Mouse (Mus musculus) intestine, embryonic 16.5 days (tissue): Measurements from ENCODE around the gene Rfc1. TPM values are rescaled to one million over a fixed set of nuclear protein-coding genes. Genes with fewer than 3 reads are reported as not detected.

Experiments used
- ATAC-seq: fragments of 200-750 bp; cut with Nextera tagmentation; 2 replicates; pipeline ENCODE4 v1.8.0; 2017; ENCODE audit warnings: moderate TSS enrichment, moderate library complexity
- H3K27ac ChIP-seq: fragments of 300-500 bp; sonication (generic); 2 replicates; pipeline ENCODE4 v1.5.1; 2014; ENCODE audit warnings: mild to moderate bottlenecking, low read length
- H3K27me3 ChIP-seq: fragments of 300-500 bp; sonication (generic); replicated peaks from 2 replicates; pipeline ENCODE4 v1.6.1; 2014; ENCODE audit warnings: low read length, control low read depth, mixed read lengths; ENCODE audit not compliant: control insufficient read depth, insufficient read depth
- H3K36me3 ChIP-seq: fragments of 300-500 bp; sonication (generic); 2 replicates; pipeline ENCODE4 v1.6.1; 2014; ENCODE audit warnings: low read length, control low read depth; ENCODE audit not compliant: control insufficient read depth, insufficient read depth
- H3K4me1 ChIP-seq: fragments of 300-500 bp; sonication (generic); 2 replicates; pipeline ENCODE4 v1.6.1; 2014; ENCODE audit warnings: low read length, control low read depth, mixed read lengths; ENCODE audit not compliant: control insufficient read depth, insufficient read depth
- H3K4me2 ChIP-seq: fragments of 300-500 bp; sonication (generic); 2 replicates; pipeline ENCODE4 v1.6.1; 2014; ENCODE audit warnings: low read depth, low read length, control low read depth
- H3K4me3 ChIP-seq: fragments of 300-500 bp; sonication (generic); 2 replicates; pipeline ENCODE4 v1.5.1; 2014; ENCODE audit warnings: mild to moderate bottlenecking, low read length
- H3K9ac ChIP-seq: fragments of 300-500 bp; sonication (generic); 2 replicates; pipeline ENCODE4 v1.6.1; 2014; ENCODE audit warnings: low read depth, low read length
- H3K9me3 ChIP-seq: fragments of 300-500 bp; sonication (generic); 2 replicates; pipeline ENCODE4 v1.6.1; 2016; ENCODE audit warnings: low read length, control low read depth; ENCODE audit not compliant: control insufficient read depth
- WGBS: fragments of 180-500 bp; shearing (Covaris S2); extraction: QIAGEN DNeasy Blood & Tissue Kit; methylation state at CpG from one replicate; pipeline ENCODE4 v1.1.7; 2014; 5-methylcytosine and 5-hydroxymethylcytosine counted together
- polyA plus RNA-seq: library from polyadenylated mRNA; unstranded; fragments of >200 nt; fragmentation: Nextera tagmentation; extraction: Ambion mirVana; gene quantifications from 2 replicates; pipeline ENCODE4 v1.2.1, GENCODE M21; 2015

Rfc1 gene
- polyA plus RNA-seq, 1 experiment from 2014 or later, result 63.4 TPM

- ATAC-seq, result no peak
- 27% methylated on average over 4 of the region's 4 CpGs for WGBS
- H3K9me3 ChIP-seq, result no peaks in the 10 kb centered on the region
Observed at GRCm38 (mm10) chr5:65340167-65340566, 4.7 kb upstream of the Rfc1 start.

DNA sequence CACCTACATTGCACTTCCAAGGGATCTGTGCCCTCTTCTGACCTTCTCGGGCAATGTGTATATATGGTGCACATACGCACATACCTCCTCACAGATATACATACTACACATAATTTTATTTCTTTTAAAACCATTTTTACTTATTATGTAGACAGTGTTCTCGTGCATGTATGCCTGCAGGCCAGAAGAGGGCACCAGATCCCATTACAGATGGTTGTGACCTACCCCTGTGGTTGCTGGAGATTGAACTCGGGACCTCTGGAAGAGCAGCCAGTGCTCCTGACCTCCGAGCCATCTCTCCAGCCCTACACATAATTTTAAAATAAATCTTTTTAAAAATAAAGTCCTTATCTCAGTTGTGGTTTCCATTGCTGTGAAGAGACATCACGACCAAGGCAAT lies 2.9 kb upstream of the Rfc1 start:
- H3K4me1 ChIP-seq, result peaks cover 11% of the 10 kb centered on the region; the same call in 1 of the 2 replicates
- no peak overlapping the region for H3K27ac ChIP-seq
- ATAC-seq, result no peak
- no peaks in the 10 kb centered on the region for H3K36me3 ChIP-seq
- H3K9ac ChIP-seq, result no peak overlapping the region
- no peak overlapping the region for H3K4me3 ChIP-seq
- H3K4me2 ChIP-seq, result no peak overlapping the region
- 88% methylated on average over 6 of the region's 6 CpGs for WGBS
- no peaks in the 10 kb centered on the region for H3K27me3 ChIP-seq
- H3K9me3 ChIP-seq, result no peaks in the 10 kb centered on the region

More at GRCm38 (mm10) chr5:65340167-65340566, 4.7 kb upstream of the Rfc1 start:
- H3K36me3 ChIP-seq, result no peaks in the 10 kb centered on the region
- peaks cover 4% of the 10 kb centered on the region; the same call in 1 of the 2 replicates for H3K4me1 ChIP-seq
- no peak overlapping the region for H3K4me3 ChIP-seq
- no peak overlapping the region for H3K27ac ChIP-seq
- H3K27me3 ChIP-seq, result no peaks in the 10 kb centered on the region
- H3K9ac ChIP-seq, result no peak overlapping the region
- no peak overlapping the region for H3K4me2 ChIP-seq

DNA sequence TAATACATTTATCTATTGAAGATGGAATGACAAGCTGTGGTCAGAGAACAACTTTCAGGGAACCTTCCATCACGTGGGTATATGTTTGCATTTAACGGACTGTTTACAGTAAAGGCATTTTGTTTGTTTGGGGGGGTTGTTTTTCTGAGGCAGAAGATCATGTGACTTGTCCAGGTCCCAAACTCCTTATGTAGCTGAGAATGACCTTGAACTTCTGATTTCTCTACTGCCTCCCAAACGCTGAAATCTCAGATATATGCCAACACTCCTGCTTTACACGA lies 545 bp upstream of the Rfc1 start:
- H3K4me2 ChIP-seq, result peak overlapping the region; percentile 55
- no peaks in the 10 kb centered on the region for H3K36me3 ChIP-seq
- 24% methylated on average over 4 of the region's 4 CpGs for WGBS
- no peak overlapping the region for H3K9ac ChIP-seq
- ATAC-seq, result no peak
- no peaks in the 10 kb centered on the region for H3K9me3 ChIP-seq
- H3K4me1 ChIP-seq, result peaks cover 11% of the 10 kb centered on the region; the same call in 1 of the 2 replicates
- H3K27me3 ChIP-seq, result no peaks in the 10 kb centered on the region
- peak overlapping the region; percentile 100 for H3K4me3 ChIP-seq
- no peak overlapping the region for H3K27ac ChIP-seq

- H3K9me3 ChIP-seq, result no peaks in the 10 kb centered on the region
- H3K27me3 ChIP-seq, result no peaks in the 10 kb centered on the region
- peaks cover 11% of the 10 kb centered on the region; the same call in 1 of the 2 replicates for H3K4me1 ChIP-seq
- ATAC-seq, result no peak
- peak overlapping the region; percentile 87; the same call in 1 of the 2 replicates for H3K27ac ChIP-seq
- H3K4me3 ChIP-seq, result peak overlapping the region; percentile 100
- peak overlapping the region; percentile 55 for H3K4me2 ChIP-seq
- H3K9ac ChIP-seq, result peak overlapping the region; percentile 92
- H3K36me3 ChIP-seq, result no peaks in the 10 kb centered on the region
- 4% methylated on average over 8 of the region's 8 CpGs for WGBS
Observed at GRCm38 (mm10) chr5:65334788-65335187, 682 bp downstream of the Rfc1 start.

GRCm38 (mm10) chr5:65329971-65330370 lies 5.5 kb downstream of the Rfc1 start:
- WGBS, result 51% methylated on average over 3 of the region's 3 CpGs
- Histone ChIP-seq H3K36me3 (no peaks in the 10 kb centered on the region), H3K27ac (no peak overlapping the region), H3K27me3 (no peaks in the 10 kb centered on the region), H3K4me2 (no peak overlapping the region), H3K9ac (no peak overlapping the region), H3K9me3 (no peaks in the 10 kb centered on the region), H3K4me3 (no peak overlapping the region), H3K4me1 (peaks cover 10% of the 10 kb centered on the region; the same call in 1 of the 2 replicates)
- no peak for ATAC-seq

DNA sequence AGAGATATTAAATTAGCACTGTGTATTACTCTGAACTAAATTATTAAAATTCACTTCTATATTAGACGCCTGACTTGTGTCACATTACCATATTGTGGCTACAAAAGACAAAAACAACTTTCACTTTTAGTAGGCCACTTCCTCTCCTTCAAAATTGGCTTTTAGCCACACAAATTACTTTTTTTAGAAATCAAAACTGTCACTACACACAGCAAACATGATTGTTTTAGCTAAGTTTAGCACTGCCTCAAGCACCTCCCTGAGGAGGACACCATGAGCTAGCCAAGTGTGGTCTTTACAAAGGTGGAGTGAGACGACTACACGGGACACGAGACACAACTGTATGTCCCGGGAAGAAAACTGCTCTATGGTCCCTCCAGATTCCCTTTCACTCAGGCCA lies 9.3 kb downstream of the Rfc1 start:
- no peak overlapping the region for H3K9ac ChIP-seq
- ATAC-seq, result no peak

DNA sequence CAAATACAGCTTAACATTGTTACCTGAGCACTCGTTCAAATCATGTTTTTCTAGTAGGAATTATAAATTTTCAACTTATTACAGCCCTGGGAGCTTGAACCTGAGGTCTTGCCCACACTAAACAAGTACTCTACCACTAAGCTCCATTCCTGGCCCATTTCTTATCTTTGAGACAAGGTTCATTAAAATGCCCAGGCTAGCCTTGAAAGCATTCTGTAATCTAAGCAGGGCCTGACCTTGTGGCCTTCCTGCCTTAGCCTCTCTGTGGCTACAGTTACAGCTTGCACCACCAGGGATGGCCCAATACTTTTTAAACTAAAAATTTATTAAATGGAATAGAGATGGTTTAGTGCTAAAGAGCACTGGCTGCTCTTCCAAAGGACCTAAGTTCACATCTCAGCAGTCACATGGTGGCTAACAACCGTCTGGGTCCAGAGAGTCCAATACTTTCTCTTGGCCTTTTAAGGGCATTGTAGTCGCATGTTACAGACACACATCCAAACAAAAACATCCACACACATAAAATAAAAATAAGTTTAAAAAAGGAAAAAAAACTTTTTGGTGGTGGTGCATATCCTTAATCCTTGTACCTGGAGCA lies 10.6 kb downstream of the Rfc1 start:
- 81% methylated on average over 3 of the region's 3 CpGs for WGBS
- Histone ChIP-seq H3K9me3 (no peaks in the 10 kb centered on the region), H3K36me3 (no peaks in the 10 kb centered on the region), H3K4me1 (0 out of 2 replicates have a peak, but pooled peaks cover 3% of the 10 kb centered on the region), H3K4me3 (no peak overlapping the region), H3K9ac (no peak overlapping the region), H3K27me3 (no peaks in the 10 kb centered on the region), H3K4me2 (no peak overlapping the region), H3K27ac (no peak overlapping the region)
- ATAC-seq, result no peak

More for the DNA sequence above, 9.3 kb downstream of the Rfc1 start:
- 54% methylated on average over 5 of the region's 5 CpGs for WGBS
- Histone ChIP-seq H3K9me3 (no peaks in the 10 kb centered on the region), H3K36me3 (no peaks in the 10 kb centered on the region), H3K27me3 (no peaks in the 10 kb centered on the region), H3K4me2 (no peak overlapping the region), H3K27ac (peak overlapping the region; percentile 65; the same call in 1 of the 2 replicates), H3K4me1 (0 out of 2 replicates have a peak, but pooled peaks cover 3% of the 10 kb centered on the region), H3K4me3 (no peak overlapping the region)

GRCm38 (mm10) chr5:65324271-65324670 lies 11.2 kb downstream of the Rfc1 start:
- H3K36me3 ChIP-seq, result no peaks in the 10 kb centered on the region
- H3K9me3 ChIP-seq, result no peaks in the 10 kb centered on the region
- H3K27me3 ChIP-seq, result no peaks in the 10 kb centered on the region
- 0 out of 2 replicates have a peak, but pooled peaks cover 3% of the 10 kb centered on the region for H3K4me1 ChIP-seq
- no peak overlapping the region for H3K9ac ChIP-seq
- WGBS, result 83% methylated on average over 3 of the region's 3 CpGs
- no peak overlapping the region for H3K4me3 ChIP-seq
- no peak overlapping the region for H3K4me2 ChIP-seq
- no peak overlapping the region for H3K27ac ChIP-seq
- ATAC-seq, result no peak

GRCm38 (mm10) chr5:65322165-65322564 lies 13.3 kb downstream of the Rfc1 start:
- ATAC-seq, result no peak
- Histone ChIP-seq H3K27ac (no peak overlapping the region), H3K27me3 (no peaks in the 10 kb centered on the region), H3K9ac (no peak overlapping the region), H3K4me3 (no peak overlapping the region), H3K9me3 (no peaks in the 10 kb centered on the region), H3K4me1 (no peaks in the 10 kb centered on the region), H3K4me2 (no peak overlapping the region), H3K36me3 (no peaks in the 10 kb centered on the region)
- 75% methylated on average over 10 of the region's 10 CpGs for WGBS

DNA sequence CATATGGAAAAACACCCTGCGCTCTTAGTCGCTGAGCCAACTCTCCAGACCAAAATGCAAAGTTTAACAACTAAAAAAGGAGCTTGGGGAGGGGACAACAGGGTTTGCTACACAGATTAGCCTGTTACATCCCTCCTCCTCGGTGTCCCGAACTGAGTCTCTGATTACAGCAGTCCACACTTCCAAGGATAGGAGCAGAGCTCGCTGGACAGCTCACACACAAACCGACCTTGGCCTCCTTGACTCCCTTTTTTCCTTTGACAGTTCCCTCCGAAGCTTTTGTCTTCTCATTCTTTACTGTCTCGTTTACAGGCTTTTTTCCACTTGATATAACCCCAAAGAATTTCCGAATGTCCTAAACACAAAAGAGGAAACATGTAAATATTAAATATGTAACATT lies 16.3 kb downstream of the Rfc1 start:
- no peak for ATAC-seq
- Histone ChIP-seq H3K4me2 (no peak overlapping the region), H3K9me3 (no peaks in the 10 kb centered on the region), H3K4me1 (no peaks in the 10 kb centered on the region), H3K27ac (no peak overlapping the region), H3K4me3 (no peak overlapping the region), H3K27me3 (no peaks in the 10 kb centered on the region), H3K36me3 (no peaks in the 10 kb centered on the region), H3K9ac (no peak overlapping the region)
- 86% methylated on average over 9 of the region's 9 CpGs for WGBS
